Mouse (Mus musculus): ENCODE results near the gene Pkd2l1.

The Pkd2l1 gene

GRCm38 (mm10) chr19:44192342-44192741 lies at the start of gene Pkd2l1:
TSS of gene Pkd2l1 (minus strand) at chr19:44192442.
- DNase-seq, result no peak

- no peak for DNase-seq
These were observed 46.7 kb upstream of the Pkd2l1 start for GRCm38 (mm10) chr19:44238906-44239305.

GRCm38 (mm10) chr19:44237471-44238006 lies 45.3 kb upstream of the Pkd2l1 start:
- DNase-seq, result no peak

- DNase-seq, result no peak
These were observed 39.4 kb upstream of the Pkd2l1 start for GRCm38 (mm10) chr19:44231608-44232151.

GRCm38 (mm10) chr19:44230212-44230611 lies 38.0 kb upstream of the Pkd2l1 start:
- no peak for DNase-seq

- no peak for DNase-seq
These were observed 37.5 kb upstream of the Pkd2l1 start for GRCm38 (mm10) chr19:44229776-44230175.

- DNase-seq, result no peak
These were observed 33.5 kb upstream of the Pkd2l1 start for GRCm38 (mm10) chr19:44225728-44226127.

GRCm38 (mm10) chr19:44217958-44218525 lies 25.8 kb upstream of the Pkd2l1 start:
- no peak for DNase-seq

GRCm38 (mm10) chr19:44215255-44215654 lies 23.0 kb upstream of the Pkd2l1 start:
- no peak for DNase-seq

GRCm38 (mm10) chr19:44207079-44207478 lies 14.8 kb upstream of the Pkd2l1 start:
- DNase-seq, result peak in 1 of 2 experiments; percentile 15

GRCm38 (mm10) chr19:44203015-44203564 lies 10.8 kb upstream of the Pkd2l1 start, which contains the start of gene Scd3:
TSS of gene Scd3 (plus strand) at chr19:44203269.
- no peak for DNase-seq

GRCm38 (mm10) chr19:44198964-44199363 lies 6.7 kb upstream of the Pkd2l1 start:
- DNase-seq, result peak; percentile 15 to 32

GRCm38 (mm10) chr19:44198494-44198893 lies 6.3 kb upstream of the Pkd2l1 start:
- no peak for DNase-seq

GRCm38 (mm10) chr19:44197053-44197852 lies 5.0 kb upstream of the Pkd2l1 start:
- DNase-seq, result no peak

GRCm38 (mm10) chr19:44195138-44195537 lies 2.9 kb upstream of the Pkd2l1 start:
- DNase-seq, result peak; percentile 51 to 57

- DNase-seq, result no peak
These were observed 1.7 kb upstream of the Pkd2l1 start for GRCm38 (mm10) chr19:44193906-44194305.

- DNase-seq, result no peak
These were observed 3.2 kb downstream of the Pkd2l1 start for GRCm38 (mm10) chr19:44189056-44189455.

GRCm38 (mm10) chr19:44183968-44184367 lies 8.3 kb downstream of the Pkd2l1 start:
- DNase-seq, result no peak

- no peak for DNase-seq
These were observed 11.7 kb downstream of the Pkd2l1 start for GRCm38 (mm10) chr19:44180502-44180901.

GRCm38 (mm10) chr19:44176741-44177140 lies 15.5 kb downstream of the Pkd2l1 start:
- DNase-seq, result no peak

- no peak for DNase-seq
These were observed 17.4 kb downstream of the Pkd2l1 start for GRCm38 (mm10) chr19:44174835-44175234.

- no peak for DNase-seq
These were observed 30.7 kb downstream of the Pkd2l1 start for GRCm38 (mm10) chr19:44161515-44161914.

- no peak for DNase-seq
These were observed 32.9 kb downstream of the Pkd2l1 start for GRCm38 (mm10) chr19:44159386-44159785.
